Mouse (Mus musculus): ENCODE measurements around the gene Slc6a8. TPM values are rescaled to one million over a fixed set of nuclear protein-coding genes. Genes with fewer than 3 reads are reported as not detected.
A peak's percentile ranks its signal among the peaks of the same experiment; 100 is the strongest.

Slc6a8 gene
- total RNA-seq (2022): 100 to 1,000 TPM; 157 to 195 (median 180) TPM

GRCm38 (mm10) chrX:73672879-73673618 is at the start of gene Slc6a8:
TSS of gene Slc6a8 (plus strand) at chrX:73673150.
- peak; percentile 64 for DNase-seq (ENCODE audit: low spot score)

- DNase-seq (ENCODE audit: low spot score): no peak
These were observed 46.0 kb upstream of the Slc6a8 start for GRCm38 (mm10) chrX:73626981-73627380.

GRCm38 (mm10) chrX:73635425-73635824 is 37.5 kb upstream of the Slc6a8 start:
- no peak for DNase-seq (ENCODE audit: low spot score)

- no peak for DNase-seq (ENCODE audit: low spot score)
These were observed 35.5 kb upstream of the Slc6a8 start for GRCm38 (mm10) chrX:73637415-73637814.

GRCm38 (mm10) chrX:73639255-73639675 is 33.7 kb upstream of the Slc6a8 start, which contains the start of gene Dusp9:
TSS of gene Dusp9 (plus strand) at chrX:73639419.
- DNase-seq (ENCODE audit: low spot score): no peak

GRCm38 (mm10) chrX:73639901-73640469 is 33.0 kb upstream of the Slc6a8 start:
- DNase-seq (ENCODE audit: low spot score): no peak

GRCm38 (mm10) chrX:73645121-73645520 is 27.8 kb upstream of the Slc6a8 start:
- no peak for DNase-seq (ENCODE audit: low spot score)

GRCm38 (mm10) chrX:73650869-73651268 is 22.1 kb upstream of the Slc6a8 start:
- DNase-seq (ENCODE audit: low spot score): no peak

GRCm38 (mm10) chrX:73653392-73653791 is 19.6 kb upstream of the Slc6a8 start:
- no peak for DNase-seq (ENCODE audit: low spot score)

- DNase-seq (ENCODE audit: low spot score): peak; percentile 62
These were observed 18.8 kb upstream of the Slc6a8 start for GRCm38 (mm10) chrX:73654177-73654576.

- no peak for DNase-seq (ENCODE audit: low spot score)
These were observed 17.4 kb upstream of the Slc6a8 start for GRCm38 (mm10) chrX:73655529-73655928.

GRCm38 (mm10) chrX:73658391-73658790 is 14.6 kb upstream of the Slc6a8 start:
- no peak for DNase-seq (ENCODE audit: low spot score)

GRCm38 (mm10) chrX:73658936-73659574 is 13.9 kb upstream of the Slc6a8 start:
- DNase-seq (ENCODE audit: low spot score): no peak

GRCm38 (mm10) chrX:73659575-73660283 is 13.2 kb upstream of the Slc6a8 start, which contains the start of gene Pnck:
TSS of gene Pnck (minus strand) at chrX:73660117.
- no peak for DNase-seq (ENCODE audit: low spot score)

GRCm38 (mm10) chrX:73660284-73660665 is 12.7 kb upstream of the Slc6a8 start:
- no peak for DNase-seq (ENCODE audit: low spot score)

- DNase-seq (ENCODE audit: low spot score): no peak
These were observed 9.8 kb upstream of the Slc6a8 start for GRCm38 (mm10) chrX:73663143-73663542.

- peak; percentile 41 for DNase-seq (ENCODE audit: low spot score)
These were observed 919 bp upstream of the Slc6a8 start for GRCm38 (mm10) chrX:73672031-73672431.

GRCm38 (mm10) chrX:73673619-73673967 is 643 bp downstream of the Slc6a8 start:
- DNase-seq (ENCODE audit: low spot score): no peak

- peak; percentile 23 for DNase-seq (ENCODE audit: low spot score)
These were observed 1.2 kb downstream of the Slc6a8 start for GRCm38 (mm10) chrX:73673968-73674661.

GRCm38 (mm10) chrX:73675231-73675630 is 2.3 kb downstream of the Slc6a8 start:
- DNase-seq (ENCODE audit: low spot score): no peak

GRCm38 (mm10) chrX:73676668-73677067 is 3.7 kb downstream of the Slc6a8 start:
- DNase-seq (ENCODE audit: low spot score): no peak

- no peak for DNase-seq (ENCODE audit: low spot score)
These were observed 11.2 kb downstream of the Slc6a8 start for GRCm38 (mm10) chrX:73684156-73684555.
